Mouse (Mus musculus) MEL (cell line): ENCODE data around the gene Klrb1f. TPM values are rescaled to one million over a fixed set of nuclear protein-coding genes. Genes with fewer than 3 reads are reported as not detected.
A peak's percentile ranks its signal among the peaks of the same experiment; 100 is the strongest.

Experiments used
- DNase-seq: peaks from one replicate; pipeline ENCODE4 v3.0.0; 2011; ENCODE audit warnings: low read depth, low spot score
- H3K27ac ChIP-seq: 2 replicates; pipeline ENCODE4 v1.5.1; 2012; ENCODE audit warnings: low read depth, mild to moderate bottlenecking, control low read depth, low read length, moderate library complexity; ENCODE audit not compliant: control insufficient read depth
- H3K27me3 ChIP-seq, 2 experiments: fragments of 150-350 bp in 1 of 2; sonication (generic) in 1 of 2; 2 replicates each; pipeline ENCODE4 v1.6.1; 2012; ENCODE audit warnings: low read length in 2 of 2, mild to moderate bottlenecking in 2 of 2, improper control_type of control experiment in 1 of 2, moderate library complexity in 1 of 2; ENCODE audit not compliant: insufficient read depth in 2 of 2, control insufficient read depth in 1 of 2
- H3K36me3 ChIP-seq, 2 experiments: 2 replicates each; pipeline ENCODE4 v1.6.1; 2012 to 2014; ENCODE audit warnings: low read length in 2 of 2, improper control_type of control experiment in 1 of 2, inconsistent platforms in 1 of 2, mild to moderate bottlenecking in 1 of 2; ENCODE audit not compliant: insufficient read depth in 2 of 2, control insufficient read depth in 1 of 2
- H3K4me1 ChIP-seq, 2 experiments: fragments of 150-350 bp in 1 of 2; sonication (generic) in 1 of 2; 2 replicates each; pipeline ENCODE4 v1.6.1; 2012; ENCODE audit warnings: low read length in 2 of 2, improper control_type of control experiment in 1 of 2, mild to moderate bottlenecking in 1 of 2; ENCODE audit not compliant: insufficient read depth in 2 of 2, control insufficient read depth in 1 of 2
- H3K4me3 ChIP-seq, 2 experiments: fragments of 150-350 bp in 1 of 2; sonication (generic) in 1 of 2; 2 replicates each; pipeline ENCODE4 v1.5.1; 2012; ENCODE audit warnings: low read depth in 2 of 2, low read length in 2 of 2, mild to moderate bottlenecking in 2 of 2, moderate library complexity in 2 of 2, control low read depth in 1 of 2, improper control_type of control experiment in 1 of 2; ENCODE audit not compliant: control insufficient read depth in 1 of 2, insufficient read depth in 1 of 2
- H3K79me2 ChIP-seq: 2 replicates; pipeline ENCODE4 v1.6.1; 2012; ENCODE audit warnings: mild to moderate bottlenecking, low read length, moderate library complexity; ENCODE audit not compliant: control insufficient read depth, poor library complexity, insufficient read depth
- H3K9ac ChIP-seq: 2 replicates; pipeline ENCODE4 v1.6.1; 2012; ENCODE audit warnings: low read depth, mild to moderate bottlenecking, control low read depth, low read length, moderate library complexity; ENCODE audit not compliant: control insufficient read depth, poor library complexity, severe bottlenecking
- H3K9me3 ChIP-seq: fragments of 150-350 bp; sonication (generic); replicated peaks from 2 replicates; pipeline ENCODE4 v1.6.1; 2012; ENCODE audit warnings: mild to moderate bottlenecking, low read length, improper control_type of control experiment, moderate library complexity; ENCODE audit not compliant: insufficient read depth
- CTCF ChIP-seq, 3 experiments: IDR thresholded peaks in 2 of 3; conservative IDR thresholded peaks in 1 of 3; 2 replicates each; pipeline ENCODE4 v1.5.1; 2011 to 2012; ENCODE audit warnings: low read length in 3 of 3, low read depth in 2 of 3, mild to moderate bottlenecking in 2 of 3, improper control_type of control experiment in 1 of 3, inconsistent platforms in 1 of 3, mixed read lengths in 1 of 3, moderate library complexity in 1 of 3; ENCODE audit not compliant: control insufficient read depth in 1 of 3, insufficient read depth in 1 of 3, poor library complexity in 1 of 3, severe bottlenecking in 1 of 3
- E2F4 ChIP-seq: IDR thresholded peaks from 2 replicates; pipeline ENCODE4 v1.6.1; 2011; ENCODE audit warnings: low read depth, low read length, improper control_type of control experiment, borderline replicate concordance
- EP300 ChIP-seq, 2 experiments: IDR thresholded peaks; 2 replicates each; pipeline ENCODE4 v1.6.1; 2011; ENCODE audit warnings: improper control_type of control experiment in 2 of 2, low read length in 2 of 2, low read depth in 1 of 2, mild to moderate bottlenecking in 1 of 2
- ETS1 ChIP-seq: IDR thresholded peaks from 2 replicates; pipeline ENCODE4 v1.6.1; 2012; ENCODE audit warnings: low read depth, mild to moderate bottlenecking, inconsistent platforms, low read length, improper control_type of control experiment, moderate library complexity
- GATA1 ChIP-seq: IDR thresholded peaks from 2 replicates; pipeline ENCODE4 v1.6.1; 2011; ENCODE audit warnings: low read depth, low read length, improper control_type of control experiment
- JUND ChIP-seq: IDR thresholded peaks from 2 replicates; pipeline ENCODE4 v1.6.1; 2011; ENCODE audit warnings: low read depth, mild to moderate bottlenecking, improper control_type of control experiment, low read length
- MAZ ChIP-seq: IDR thresholded peaks from 2 replicates; pipeline ENCODE4 v1.6.1; 2012; ENCODE audit warnings: low read depth, mild to moderate bottlenecking, inconsistent platforms, low read length, improper control_type of control experiment
- MXI1 ChIP-seq: IDR thresholded peaks from 2 replicates; pipeline ENCODE4 v1.6.1; 2011; ENCODE audit warnings: mild to moderate bottlenecking, low read depth, low read length, improper control_type of control experiment
- NELFE ChIP-seq: IDR thresholded peaks from 2 replicates; pipeline ENCODE4 v1.6.1; 2011; ENCODE audit warnings: low read depth, low read length, improper control_type of control experiment
- POLR2A ChIP-seq, 2 experiments: IDR thresholded peaks; 2 replicates each; pipeline ENCODE4 v1.6.1; 2011 to 2012; ENCODE audit warnings: low read length in 2 of 2, mild to moderate bottlenecking in 2 of 2, control low read depth in 1 of 2, improper control_type of control experiment in 1 of 2, low read depth in 1 of 2, moderate library complexity in 1 of 2; ENCODE audit not compliant: control insufficient read depth in 1 of 2, insufficient read depth in 1 of 2, poor library complexity in 1 of 2
- POLR2AphosphoS2 ChIP-seq: IDR thresholded peaks from 2 replicates; pipeline ENCODE4 v1.6.1; 2011; ENCODE audit warnings: low read length, improper control_type of control experiment
- POLR2AphosphoS5 ChIP-seq: IDR thresholded peaks from 2 replicates; pipeline ENCODE4 v1.6.1; 2012; ENCODE audit warnings: low read depth, borderline replicate concordance, mild to moderate bottlenecking, inconsistent platforms, low read length, moderate library complexity, mixed read lengths
- RAD21 ChIP-seq: IDR thresholded peaks from 2 replicates; pipeline ENCODE4 v1.6.1; 2011; ENCODE audit warnings: mild to moderate bottlenecking, low read depth, low read length, improper control_type of control experiment
- RCOR1 ChIP-seq: IDR thresholded peaks from 2 replicates; pipeline ENCODE4 v1.6.1; 2012; ENCODE audit warnings: low read depth, mild to moderate bottlenecking, inconsistent platforms, low read length, improper control_type of control experiment
- SIN3A ChIP-seq: IDR thresholded peaks from 2 replicates; pipeline ENCODE4 v1.6.1; 2012; ENCODE audit warnings: low read length, improper control_type of control experiment, inconsistent platforms
- TAL1 ChIP-seq: IDR thresholded peaks from 2 replicates; pipeline ENCODE4 v1.6.1; 2012; ENCODE audit warnings: mild to moderate bottlenecking, inconsistent platforms, low read length, moderate library complexity, mixed read lengths
- TCF12 ChIP-seq: IDR thresholded peaks from 2 replicates; pipeline ENCODE4 v1.6.1; 2014; ENCODE audit warnings: low read depth, mild to moderate bottlenecking, inconsistent platforms, low read length, improper control_type of control experiment, moderate library complexity
- UBTF ChIP-seq: IDR thresholded peaks from 2 replicates; pipeline ENCODE4 v1.6.1; 2012; ENCODE audit warnings: low read depth, mild to moderate bottlenecking, inconsistent platforms, low read length, improper control_type of control experiment, moderate library complexity, borderline replicate concordance; ENCODE audit not compliant: insufficient read depth
- ZNF384 ChIP-seq: IDR thresholded peaks from 2 replicates; pipeline ENCODE4 v1.6.1; 2012; ENCODE audit warnings: low read depth, mild to moderate bottlenecking, inconsistent platforms, low read length, improper control_type of control experiment
- polyA plus RNA-seq, 2 experiments: library from polyadenylated mRNA; stranded (reverse) in 1 of 2; unstranded in 1 of 2; fragments of >175 nt in 1 of 2; fragments of >200 nt in 1 of 2; gene quantifications; 2 replicates each; pipeline versions ENCODE4 v1.2.1 to v1.2.4; 2012; ENCODE audit warnings: low replicate concordance in 2 of 2, low read depth in 1 of 2; ENCODE audit not compliant: insufficient read length in 2 of 2, insufficient read depth in 1 of 2, missing spikeins in 1 of 2
- total RNA-seq: library from RNA; depleted of rRNA; stranded (reverse); fragments of 300-350 nt; gene quantifications from 2 replicates; pipeline ENCODE4 v1.2.3, GENCODE M21; 2012

The Klrb1f gene
- total and polyA plus RNA-seq, 3 experiments: 0.27 to 0.52 TPM; not detected in 1

- no peak for TF ChIP-seq E2F4
- TF ChIP-seq ETS1: no peak
- no peak for TF ChIP-seq RAD21
- no peak for TF ChIP-seq UBTF
- no peak for TF ChIP-seq MAZ
- no peak for TF ChIP-seq JUND
- no peak for TF ChIP-seq TCF12
- TF ChIP-seq MXI1: no peak
- TF ChIP-seq POLR2AphosphoS2: no peak
- TF ChIP-seq GATA1: no peak
- no peak for TF ChIP-seq POLR2AphosphoS5
- TF ChIP-seq ZNF384: no peak
- TF ChIP-seq NELFE: no peak
- TF ChIP-seq TAL1: no peak
- Histone ChIP-seq H3K27me3 (no peaks in the 10 kb centered on the region), H3K9ac (peak overlapping the region; percentile 4; the same call in 1 of the 2 replicates), H3K79me2 (no peaks in the 10 kb centered on the region; the same call in 1 of the 2 replicates), H3K9me3 (no peaks in the 10 kb centered on the region), H3K27ac (peak overlapping the region; percentile 47; the same call in 1 of the 2 replicates), H3K4me1 (peaks cover 13 to 33% of the 10 kb centered on the region in 2 experiments), H3K36me3 (peaks cover 0 to 28% of the 10 kb centered on the region in 2 experiments; a peak in 2 of 4 replicates), H3K4me3 (peak overlapping the region in 1 of 2 experiments; percentile 54; a peak in 2 of 4 replicates)
- peak; percentile 60 for DNase-seq
These were observed 2.7 kb downstream of the Klrb1f start for GRCm38 (mm10) chr6:129048381-129048780.

DNA sequence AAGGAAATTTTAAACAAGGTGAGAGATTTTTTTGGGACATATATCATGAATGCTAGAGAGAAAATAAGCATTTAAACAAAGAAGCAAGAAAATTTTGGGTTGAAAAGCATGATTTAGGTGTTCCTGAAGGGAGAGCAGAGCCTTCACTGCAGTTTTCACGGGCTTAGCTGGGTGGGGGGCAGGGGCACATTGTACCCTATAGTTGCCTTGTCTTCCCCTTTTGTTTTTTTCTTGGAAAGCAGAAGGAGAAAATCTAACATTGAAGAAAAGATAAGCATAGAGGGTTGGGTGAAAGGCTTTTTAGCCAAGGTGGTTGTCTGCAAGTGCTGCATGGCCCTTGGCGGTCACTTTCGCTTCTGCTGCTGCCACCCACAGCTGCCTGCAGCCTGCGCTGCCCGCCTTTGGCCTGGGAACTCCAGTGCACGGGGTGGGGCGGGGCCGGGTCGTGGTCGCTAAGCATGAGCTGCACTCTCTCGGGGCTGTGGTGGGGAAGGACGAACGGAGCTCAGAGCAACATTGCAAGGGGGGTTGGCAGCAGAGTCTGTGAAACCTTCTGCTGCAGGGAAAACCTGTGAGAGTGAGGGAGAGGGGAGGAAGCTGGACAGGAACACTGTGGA lies 3.3 kb downstream of the Klrb1f start:
- DNase-seq: peak; percentile 71
- no peak for TF ChIP-seq UBTF
- peak; percentile 73 for TF ChIP-seq ZNF384
- TF ChIP-seq EP300 (IDR thresholded peaks at IDR 0.05; ENCODE audit: low read depth in 1 of 2, low read length in 2 of 2): peak; percentile 32 to 60; a peak in 2 of 4 replicates
- no peak for TF ChIP-seq CTCF (IDR thresholded peaks at IDR 0.05 in 2 of 3, conservative IDR thresholded peaks at IDR 0.05 in 1 of 3; ENCODE audit: control insufficient read depth in 1 of 3, insufficient read depth in 1 of 3, low read depth in 2 of 3, low read length in 3 of 3, poor library complexity in 1 of 3, severe bottlenecking in 1 of 3)
- TF ChIP-seq SIN3A: peak; percentile 34; the same call in 1 of the 2 replicates
- peak; percentile 33 for TF ChIP-seq TAL1
- TF ChIP-seq GATA1: peak; percentile 37; the same call in 1 of the 2 replicates
- TF ChIP-seq TCF12: peak; percentile 34
- peak; percentile 19; the same call in 1 of the 2 replicates for TF ChIP-seq RCOR1
- TF ChIP-seq POLR2A (IDR thresholded peaks at IDR 0.05; ENCODE audit: control insufficient read depth in 1 of 2, insufficient read depth in 1 of 2, low read depth in 1 of 2, low read length in 2 of 2, poor library complexity in 1 of 2): peak in 1 of 2 experiments; percentile 24; a peak in 1 of 4 replicates
- TF ChIP-seq E2F4: no peak
- peak; percentile 45; the same call in 1 of the 2 replicates for TF ChIP-seq ETS1
- TF ChIP-seq, all 39 proteins: peak for 9
- H3K9me3 ChIP-seq: no peaks in the 10 kb centered on the region
- no peaks in the 10 kb centered on the region; the same call in 1 of the 2 replicates for H3K79me2 ChIP-seq
- peaks cover 0 to 28% of the 10 kb centered on the region in 2 experiments; a peak in 2 of 4 replicates for H3K36me3 ChIP-seq
- H3K4me1 ChIP-seq: peaks cover 13 to 33% of the 10 kb centered on the region in 2 experiments
- peak overlapping the region; percentile 65 for H3K9ac ChIP-seq
- H3K27ac ChIP-seq: peak overlapping the region; percentile 59
- peak overlapping the region; percentile 54 to 67 for H3K4me3 ChIP-seq
- no peaks in the 10 kb centered on the region for H3K27me3 ChIP-seq
